Mouse (Mus musculus) forebrain, embryonic 15.5 days (tissue): ENCODE measurements around the gene Polr3a. TPM values are rescaled to one million over a fixed set of nuclear protein-coding genes. Genes with fewer than 3 reads are reported as not detected.
"Not testable (repeated sequence)": the region's sequence is repeated elsewhere in the genome, so short reads cannot be mapped to it uniquely, and the experiment has no call there.

Experiments
- ATAC-seq: fragments of 200-750 bp; cut with Nextera tagmentation; replicated peaks from 2 replicates; pipeline ENCODE4 v1.8.0; 2017; ENCODE audit warnings: mild to moderate bottlenecking, moderate TSS enrichment, moderate library complexity
- H3K27ac ChIP-seq: fragments of 300-500 bp; sonication (generic); replicated peaks from 2 replicates; pipeline ENCODE4 v1.5.1; 2015; ENCODE audit warnings: mild to moderate bottlenecking, inconsistent platforms
- H3K27me3 ChIP-seq: fragments of 300-500 bp; sonication (generic); 2 replicates; pipeline ENCODE4 v1.6.1; 2015; ENCODE audit warnings: inconsistent platforms
- H3K36me3 ChIP-seq: fragments of 300-500 bp; sonication (generic); 2 replicates; pipeline ENCODE4 v1.6.1; 2015; ENCODE audit warnings: mild to moderate bottlenecking, inconsistent platforms
- H3K4me1 ChIP-seq: fragments of 300-500 bp; sonication (generic); 2 replicates; pipeline ENCODE4 v1.6.1; 2015; ENCODE audit warnings: inconsistent platforms
- H3K4me2 ChIP-seq: fragments of 300-500 bp; sonication (generic); replicated peaks from 2 replicates; pipeline ENCODE4 v1.6.1; 2015; ENCODE audit warnings: mild to moderate bottlenecking, inconsistent platforms
- H3K4me3 ChIP-seq: fragments of 300-500 bp; sonication (generic); 2 replicates; pipeline ENCODE4 v1.5.1; 2015; ENCODE audit warnings: mild to moderate bottlenecking, inconsistent platforms
- H3K9ac ChIP-seq: fragments of 300-500 bp; sonication (generic); replicated peaks from 2 replicates; pipeline ENCODE4 v1.6.1; 2015; ENCODE audit warnings: mild to moderate bottlenecking, inconsistent platforms
- H3K9me3 ChIP-seq: fragments of 300-500 bp; sonication (generic); 2 replicates; pipeline ENCODE4 v1.6.1; 2016; ENCODE audit warnings: inconsistent platforms
- WGBS: fragments of 180-500 bp; shearing (Covaris S2); methylation state at CpG from one replicate; pipeline ENCODE4 v1.1.7; 2015; ENCODE audit warnings: mixed read lengths; 5-methylcytosine and 5-hydroxymethylcytosine counted together
- polyA plus RNA-seq: library from polyadenylated mRNA; unstranded; fragments of >200 nt; fragmentation: Nextera tagmentation; extraction: Ambion mirVana; gene quantifications from 2 replicates; pipeline ENCODE4 v1.2.1, GENCODE M21; 2015

Gene Polr3a
- polyA plus RNA-seq, 1 experiment from 2014 or later: 20.5 TPM

DNA sequence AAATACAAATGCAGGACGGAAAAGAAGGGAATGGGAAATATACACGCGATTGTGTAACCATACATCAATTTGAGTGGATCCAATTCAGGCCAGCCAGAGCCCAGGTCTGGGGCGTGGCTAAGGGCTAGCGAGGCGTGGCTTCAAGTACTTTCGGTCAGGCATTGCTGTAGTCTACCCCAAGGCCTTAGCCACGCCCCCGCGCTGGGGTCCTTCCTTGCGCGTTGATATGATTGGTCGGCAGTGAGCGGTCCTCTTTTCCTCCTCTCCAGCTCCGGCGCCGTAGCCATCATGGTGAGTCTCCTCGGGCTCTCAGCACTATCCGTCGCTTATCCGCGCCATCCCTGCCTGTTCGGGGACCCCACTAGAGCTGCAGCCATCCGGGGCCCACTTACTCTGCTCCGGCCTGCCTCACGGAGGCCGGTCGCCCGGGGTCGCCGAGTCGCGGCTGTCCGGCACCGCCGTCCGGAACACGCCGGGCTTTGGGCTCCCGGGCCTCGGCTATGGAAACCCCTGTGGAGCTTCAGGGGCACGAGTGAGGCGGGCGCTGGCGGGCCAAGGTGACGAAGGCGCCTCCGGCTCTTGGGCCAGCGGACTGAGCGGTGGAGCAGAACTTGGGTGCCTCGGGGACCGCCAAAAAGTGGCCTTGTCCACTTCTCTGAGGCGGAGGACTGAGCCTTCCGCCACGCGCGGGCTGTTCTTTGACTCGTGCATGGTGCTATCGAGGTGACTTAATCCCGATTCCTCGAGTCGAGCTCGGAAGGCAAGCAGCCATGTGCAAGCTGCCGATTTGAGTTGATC is 3.8 kb upstream of the Polr3a start:
- Histone ChIP-seq H3K9me3 (no peaks in the 10 kb centered on the region), H3K4me2 (peak overlapping the region; percentile 74), H3K36me3 (peaks cover 31% of the 10 kb centered on the region), H3K9ac (peak overlapping the region; percentile 77), H3K4me1 (peaks cover 50% of the 10 kb centered on the region), H3K27me3 (no peaks in the 10 kb centered on the region), H3K4me3 (peak overlapping the region; percentile 74), H3K27ac (peak overlapping the region; percentile 84)
- under 1% methylated on average over 64 of the region's 64 CpGs for WGBS
- ATAC-seq: peak; percentile 92

DNA sequence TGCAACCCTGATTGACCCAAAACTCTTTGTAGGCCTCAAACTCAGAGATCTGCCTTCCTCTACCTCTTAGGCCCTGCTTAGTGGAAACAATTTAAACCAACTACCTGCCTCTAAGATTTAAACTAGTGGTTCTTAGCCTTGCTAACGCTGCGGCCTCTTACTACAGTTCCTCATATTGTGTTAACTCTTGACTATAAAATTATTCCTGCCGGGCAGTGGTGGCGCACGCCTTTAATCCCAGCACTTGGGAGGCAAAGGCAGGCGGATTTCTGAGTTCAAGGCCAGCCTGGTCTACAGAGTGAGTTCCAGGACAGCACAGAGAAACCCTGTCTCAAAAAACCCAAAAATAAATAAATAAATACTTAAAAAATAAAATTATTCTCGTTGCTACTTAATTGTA is 2.9 kb upstream of the Polr3a start:
- H3K27me3 ChIP-seq, H3K9me3 ChIP-seq, H3K4me2 ChIP-seq, H3K4me3 ChIP-seq, ATAC-seq, H3K9ac ChIP-seq, H3K27ac ChIP-seq: not testable (repeated sequence)
- Histone ChIP-seq H3K36me3 (peaks cover 24% of the 10 kb centered on the region), H3K4me1 (peaks cover 50% of the 10 kb centered on the region)
- WGBS: 91% methylated on average over 7 of the region's 7 CpGs

DNA sequence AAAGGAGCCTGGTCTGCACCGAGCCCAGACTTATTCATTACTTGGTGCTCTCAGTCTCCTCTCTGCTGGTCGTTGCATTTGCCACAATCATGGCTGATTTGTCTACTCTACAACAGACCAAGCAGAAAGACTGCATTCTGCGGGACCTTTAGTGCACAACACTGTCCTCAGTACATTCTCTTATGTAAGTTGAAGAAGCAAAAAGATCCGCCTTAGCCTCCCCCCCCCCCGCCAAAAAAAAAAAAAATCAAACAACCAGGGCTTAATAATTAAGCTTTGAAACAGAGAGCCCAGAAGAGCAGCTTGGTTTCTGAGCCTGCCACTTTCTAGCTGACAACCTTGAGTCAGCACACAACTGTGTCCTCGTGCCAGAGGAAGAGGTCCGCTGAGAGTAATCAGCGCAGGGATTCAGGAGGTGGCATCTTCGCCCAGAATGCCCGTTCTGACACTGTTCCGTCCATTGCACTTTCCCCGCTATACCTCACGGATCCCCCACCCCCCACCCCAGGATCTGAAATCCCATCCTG is 554 bp downstream of the Polr3a start:
- H3K27ac ChIP-seq: no peak overlapping the region; the same call in 1 of the 2 replicates
- peak; percentile 29 for ATAC-seq

DNA sequence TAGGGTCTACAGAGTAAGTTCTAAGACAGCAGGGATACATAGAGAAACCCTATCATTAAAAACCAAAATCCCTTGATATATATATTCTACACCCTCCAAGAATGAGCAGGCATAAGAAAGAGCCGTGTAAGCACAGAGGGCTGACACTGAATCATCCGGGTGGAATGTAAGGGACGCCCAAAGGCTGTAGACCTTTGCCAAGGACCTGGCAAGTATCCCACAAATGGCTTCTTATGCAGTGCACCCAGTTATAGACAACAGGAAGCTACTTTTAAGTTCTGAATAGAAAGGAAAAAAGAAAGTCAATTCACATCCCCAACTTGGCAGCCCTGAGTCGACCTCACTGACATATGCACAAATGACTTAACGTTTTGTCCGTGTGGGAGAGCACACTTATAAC is 18.1 kb downstream of the Polr3a start:
- ATAC-seq: no peak
- H3K4me2 ChIP-seq: no peak overlapping the region
- no peak overlapping the region for H3K4me3 ChIP-seq
- no peaks in the 10 kb centered on the region for H3K27me3 ChIP-seq
- no peaks in the 10 kb centered on the region for H3K4me1 ChIP-seq
- H3K9me3 ChIP-seq: no peaks in the 10 kb centered on the region
- no peak overlapping the region for H3K27ac ChIP-seq
- no peak overlapping the region for H3K9ac ChIP-seq
- 94% methylated on average over 6 of the region's 6 CpGs for WGBS
- H3K36me3 ChIP-seq: peaks cover 93% of the 10 kb centered on the region

More for the DNA sequence above, 554 bp downstream of the Polr3a start:
- no peaks in the 10 kb centered on the region for H3K9me3 ChIP-seq
- H3K4me3 ChIP-seq: peak overlapping the region; percentile 86
- WGBS: 6% methylated on average over 13 of the region's 13 CpGs
- peaks cover 25% of the 10 kb centered on the region for H3K36me3 ChIP-seq
- H3K27me3 ChIP-seq: no peaks in the 10 kb centered on the region
- H3K4me1 ChIP-seq: peaks cover 17% of the 10 kb centered on the region
- peak overlapping the region; percentile 79 for H3K9ac ChIP-seq
- H3K4me2 ChIP-seq: peak overlapping the region; percentile 86

DNA sequence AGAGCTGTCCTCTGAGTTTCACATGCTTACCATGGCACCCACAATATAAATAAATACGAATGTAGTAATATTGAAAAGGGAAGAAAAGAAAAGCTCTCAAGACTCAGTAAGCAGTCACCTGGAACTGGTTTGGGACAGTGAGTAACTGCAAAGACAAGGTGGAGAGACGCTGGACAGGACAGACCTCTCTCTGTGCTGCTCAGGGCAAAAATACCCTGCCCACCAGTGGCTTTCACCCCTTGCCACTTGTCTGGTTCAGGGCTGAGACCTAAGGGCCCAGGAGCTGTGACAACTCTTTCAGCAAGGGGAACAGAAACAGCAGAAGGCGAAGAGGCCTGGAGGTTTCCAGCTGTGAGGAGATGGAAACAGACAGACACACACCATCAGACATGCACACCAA is 28.7 kb downstream of the Polr3a start:
- Histone ChIP-seq H3K27ac (no peak overlapping the region), H3K4me3 (no peak overlapping the region), H3K4me1 (no peaks in the 10 kb centered on the region), H3K9me3 (no peaks in the 10 kb centered on the region), H3K36me3 (peaks cover 94% of the 10 kb centered on the region), H3K4me2 (no peak overlapping the region), H3K9ac (no peak overlapping the region), H3K27me3 (no peaks in the 10 kb centered on the region)
- ATAC-seq: no peak
- 87% methylated on average over 3 of the region's 3 CpGs for whole genome bisulfite sequencing

DNA sequence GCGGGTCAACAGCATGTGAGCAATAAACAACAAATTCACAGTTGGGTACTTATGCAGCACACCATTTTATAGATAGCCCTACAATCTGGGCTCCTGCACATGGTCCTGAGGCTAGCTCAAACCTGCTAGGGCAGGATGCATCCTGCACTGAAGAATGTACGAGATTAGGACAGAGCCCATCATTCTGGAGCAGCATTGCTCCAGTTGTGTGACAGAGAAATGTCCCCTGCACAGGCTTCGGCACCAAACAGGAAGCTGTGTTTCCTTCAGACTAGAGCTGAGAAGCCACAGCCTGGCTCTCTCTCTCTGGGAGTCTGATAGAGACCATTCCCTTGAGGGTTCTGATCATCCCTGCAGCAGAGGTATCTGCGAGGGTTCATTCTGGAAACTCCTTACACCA is 43.3 kb downstream of the Polr3a start:
- not testable (repeated sequence) for H3K9me3 ChIP-seq, H3K27me3 ChIP-seq, H3K4me3 ChIP-seq, H3K9ac ChIP-seq, H3K27ac ChIP-seq, H3K4me2 ChIP-seq, H3K4me1 ChIP-seq, ATAC-seq
- WGBS: 96% methylated on average over 4 of the region's 4 CpGs
- H3K36me3 ChIP-seq: peaks cover 12% of the 10 kb centered on the region

Other genes with a start within 250 kb of the Polr3a start
- gene Dlg5, start 241.1 kb downstream of the Polr3a start, polyA plus RNA-seq: 17.3 and 18.8 TPM in 2 replicates
- not detected in 2 replicates for gene E330034G19Rik, start 193.8 kb downstream of the Polr3a start, polyA plus RNA-seq
- 563 and 611 TPM in 2 replicates for gene Rps24, start 67 bp upstream of the Polr3a start, polyA plus RNA-seq